Mouse (Mus musculus): ENCODE results near the gene Ror2.

The Ror2 gene

DNA sequence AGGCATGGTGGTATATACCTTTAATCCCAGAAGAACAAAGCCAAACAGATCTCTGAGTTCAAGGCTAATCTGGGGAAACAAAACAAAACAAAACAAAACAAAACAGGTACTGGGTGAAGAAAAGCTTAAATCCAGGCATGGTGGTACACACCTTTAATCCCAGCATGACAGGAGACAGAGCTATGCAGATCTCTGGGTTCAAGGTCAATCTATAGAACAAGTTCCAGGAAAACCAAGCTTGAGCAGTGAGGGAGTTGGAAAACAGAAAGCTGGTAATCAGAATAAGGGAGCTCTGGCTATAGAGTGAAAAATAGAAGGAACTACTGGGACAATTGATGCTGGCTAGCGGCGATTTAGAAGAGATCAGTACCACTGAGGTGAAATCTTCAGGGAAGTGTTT is 145.6 kb downstream of the Ror2 start:
- DNase-seq (ENCODE audit: low spot score in 2 of 2), result no peak

DNA sequence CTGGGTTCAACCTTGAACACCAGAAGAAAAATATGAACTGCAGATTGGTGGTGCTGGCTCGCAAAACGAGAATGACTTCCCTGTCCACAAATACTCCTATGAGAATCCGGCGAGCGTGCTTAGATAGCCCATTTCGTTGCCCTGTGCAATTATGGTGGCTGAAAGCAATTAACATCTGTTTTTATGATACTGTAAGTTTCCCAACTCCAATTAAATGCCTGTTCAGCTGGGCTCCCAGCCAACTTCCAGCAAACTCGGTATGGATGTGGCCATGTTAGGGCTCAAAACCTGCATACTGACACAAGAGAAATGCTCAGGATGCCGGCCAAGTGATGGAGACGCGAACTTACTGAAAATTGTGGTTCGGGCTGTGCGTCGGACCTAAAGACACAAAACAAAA is 155.4 kb downstream of the Ror2 start:
- DNase-seq (ENCODE audit: low spot score in 2 of 2), result no peak

DNA sequence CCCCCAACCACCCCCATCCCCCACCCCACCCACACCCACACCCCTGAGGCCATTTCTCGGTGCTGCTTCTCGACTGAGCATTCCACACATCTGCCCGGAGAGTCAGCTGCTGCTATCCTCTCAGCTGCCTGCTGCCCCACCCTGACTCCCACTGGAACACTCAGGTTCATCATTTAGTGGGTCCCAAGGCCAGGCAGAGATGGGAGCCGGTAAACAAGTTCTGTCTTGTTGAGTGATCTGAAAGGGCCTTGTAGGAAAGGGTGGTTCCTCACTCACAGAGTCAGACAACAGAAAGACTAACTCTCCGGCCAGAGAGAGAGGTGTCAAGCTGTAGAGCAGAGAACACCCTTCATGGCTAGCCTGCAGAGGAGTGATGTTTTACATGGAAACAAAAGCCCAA is 155.9 kb downstream of the Ror2 start:
- DNase-seq (ENCODE audit: low spot score in 2 of 2), result no peak

DNA sequence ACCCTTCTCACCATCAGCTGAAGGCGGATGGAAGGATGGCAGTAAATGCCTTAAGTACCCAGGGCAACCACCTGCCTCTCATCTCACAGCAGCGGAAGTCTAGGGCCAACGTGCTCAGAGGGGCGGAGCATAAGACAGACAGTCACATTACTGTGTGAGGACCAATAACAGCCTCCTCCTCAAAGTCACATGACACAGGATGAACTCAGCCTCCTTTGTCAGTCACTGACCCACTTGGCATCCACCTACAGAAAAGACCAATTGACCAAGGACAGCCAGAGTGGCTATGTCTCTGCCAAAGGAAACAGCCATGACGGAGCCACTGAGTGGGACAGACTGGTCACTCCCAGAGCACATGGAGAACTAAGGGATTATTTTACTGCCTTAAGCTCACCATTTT is 160.3 kb downstream of the Ror2 start:
- DNase-seq (ENCODE audit: low spot score in 2 of 2), result no peak

GRCm38 (mm10) chr13:53122085-53122484 is 163.8 kb downstream of the Ror2 start:
- no peak for DNase-seq (ENCODE audit: low spot score in 2 of 2)

DNA sequence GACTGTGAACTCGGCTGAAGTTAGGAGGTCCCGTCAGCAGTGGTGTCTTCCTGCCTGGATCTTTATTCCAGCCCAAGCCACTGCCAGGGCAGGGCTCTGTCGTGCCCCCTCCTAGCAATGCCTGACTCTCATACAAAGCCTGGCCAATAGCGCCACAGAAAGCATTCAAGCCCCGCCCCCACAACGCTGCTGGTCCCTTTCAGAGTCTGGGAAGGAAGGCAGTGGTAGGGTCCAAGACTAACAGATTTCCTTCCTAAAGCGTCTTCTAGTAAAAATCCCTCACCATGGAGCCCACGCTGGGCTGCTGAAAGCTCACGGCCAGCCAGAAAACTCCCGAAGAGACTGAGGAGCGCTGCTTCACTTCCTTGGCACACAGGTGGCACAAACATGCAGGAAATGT is 165.0 kb downstream of the Ror2 start:
- DNase-seq (ENCODE audit: low spot score in 2 of 2), result no peak

- DNase-seq (ENCODE audit: low spot score in 2 of 2), result peak; percentile 85 to 86
Measured at GRCm38 (mm10) chr13:53119586-53120426, 166.1 kb downstream of the Ror2 start.

DNA sequence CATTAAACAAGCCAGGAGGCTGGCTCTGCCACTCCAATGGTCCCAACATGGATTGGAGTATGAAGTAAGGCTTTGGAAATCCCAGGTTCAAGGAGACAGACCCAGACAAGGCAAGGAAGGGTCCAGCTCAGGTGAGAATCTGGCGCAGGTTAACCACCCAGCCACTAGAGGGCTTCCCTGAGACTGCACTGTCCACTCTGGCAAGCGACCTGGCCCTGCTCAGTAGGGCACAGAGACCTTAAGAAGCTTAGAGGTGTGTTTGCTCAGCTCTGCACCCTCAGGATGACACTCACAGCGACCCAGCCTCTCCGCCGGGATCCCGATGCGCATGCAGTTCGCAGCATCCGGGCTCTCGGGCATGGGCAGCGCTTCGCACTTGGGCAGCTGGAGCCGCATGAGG is 167.5 kb downstream of the Ror2 start:
- no peak for DNase-seq (ENCODE audit: low spot score in 2 of 2)

GRCm38 (mm10) chr13:53117921-53118320 is 168.0 kb downstream of the Ror2 start:
- no peak for DNase-seq (ENCODE audit: low spot score in 2 of 2)

- DNase-seq (ENCODE audit: low spot score in 2 of 2), result no peak
Measured at GRCm38 (mm10) chr13:53110249-53110578, 175.7 kb downstream of the Ror2 start.

- DNase-seq (ENCODE audit: low spot score in 2 of 2), result peak; percentile 95
Measured at GRCm38 (mm10) chr13:53109560-53110248, 176.2 kb downstream of the Ror2 start.

DNA sequence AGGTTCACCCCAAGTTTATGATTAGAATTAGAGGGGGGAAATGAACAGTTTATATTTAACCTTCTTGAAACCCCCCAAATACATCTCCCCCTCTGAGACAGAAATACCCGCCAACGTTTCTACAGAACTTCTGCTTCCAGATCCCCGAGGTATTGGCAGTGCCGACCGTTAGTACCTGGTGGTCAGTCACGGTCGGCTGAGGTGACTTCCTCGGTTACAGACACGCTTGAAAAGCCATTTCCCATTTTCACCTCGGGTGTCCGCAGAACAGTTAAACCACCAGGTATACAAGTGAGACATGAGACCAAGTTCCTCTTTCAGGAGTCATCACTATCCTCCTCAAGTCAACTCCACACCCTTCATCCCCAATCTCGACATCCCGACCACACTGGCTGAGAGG is 179.2 kb downstream of the Ror2 start:
- no peak for DNase-seq (ENCODE audit: low spot score in 2 of 2)

DNA sequence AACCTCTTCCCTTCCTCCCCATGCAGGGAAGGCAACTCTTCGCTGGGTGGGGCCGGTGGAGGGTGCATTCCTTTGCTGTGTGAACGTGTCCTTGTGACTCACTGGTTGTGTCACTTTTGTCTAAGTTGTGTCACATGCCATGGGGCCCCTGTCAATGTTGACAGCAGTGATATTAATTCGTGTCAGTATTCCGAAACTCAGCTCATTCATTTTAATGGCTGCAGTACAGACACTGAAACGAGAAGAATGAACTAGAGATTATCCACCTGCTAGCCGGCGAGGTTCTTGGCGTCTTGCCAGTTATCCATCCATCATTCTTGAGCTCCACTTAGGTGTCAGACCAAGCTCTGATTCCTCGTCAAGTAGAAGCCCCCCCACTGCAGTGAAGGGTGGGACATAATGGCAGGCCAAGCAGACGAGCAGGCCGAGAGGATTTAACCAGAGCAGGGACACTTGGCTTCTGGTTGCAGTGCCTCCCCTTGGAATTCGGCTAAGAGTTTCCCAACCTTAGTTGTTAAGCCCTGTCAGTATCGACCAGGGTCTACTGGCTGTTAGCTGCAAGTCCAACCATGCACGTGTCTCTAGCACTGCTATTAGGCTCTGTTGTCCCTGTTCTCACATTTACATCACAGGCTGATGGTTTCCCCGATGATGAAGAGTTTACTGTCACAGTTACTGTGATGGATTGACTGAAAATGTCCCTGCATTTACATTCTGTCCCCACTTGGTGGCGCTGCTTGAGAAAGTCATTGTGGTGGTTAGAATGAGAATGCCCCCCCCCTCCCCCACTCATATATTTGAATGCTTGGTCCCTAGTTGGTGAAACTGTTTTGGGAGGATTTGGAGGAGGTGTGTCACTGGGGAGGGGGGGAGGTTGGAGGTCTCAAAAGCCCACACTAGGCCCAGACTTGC is 185.9 kb downstream of the Ror2 start:
- DNase-seq (ENCODE audit: low spot score in 2 of 2), result no peak

GRCm38 (mm10) chr13:53096615-53097014 is 189.3 kb downstream of the Ror2 start:
- DNase-seq (ENCODE audit: low spot score in 2 of 2), result peak; percentile 74 to 75

DNA sequence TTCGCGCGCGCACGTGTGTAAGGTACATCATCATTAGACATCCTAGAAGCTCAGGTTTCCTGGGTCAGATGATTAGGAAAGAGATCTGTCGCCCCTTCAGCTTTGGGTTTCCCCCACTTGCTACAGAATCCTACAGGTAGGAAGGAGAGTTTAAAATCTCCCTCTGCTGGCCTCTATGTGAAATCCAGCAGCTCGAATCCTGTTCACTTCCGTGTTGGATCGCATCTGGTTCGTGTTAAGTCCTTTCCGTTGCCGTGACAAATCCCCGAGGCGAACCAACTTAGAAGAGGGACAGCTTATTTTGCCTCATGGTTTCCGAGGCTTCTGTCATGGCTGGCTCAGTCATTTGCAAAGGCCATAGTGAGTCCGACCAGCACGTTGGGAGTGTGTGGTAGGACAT is 190.7 kb downstream of the Ror2 start:
- no peak for DNase-seq (ENCODE audit: low spot score in 2 of 2)

GRCm38 (mm10) chr13:53094658-53095057 is 191.3 kb downstream of the Ror2 start:
- no peak for DNase-seq (ENCODE audit: low spot score in 2 of 2)

- no peak for DNase-seq (ENCODE audit: low spot score in 2 of 2)
Measured at GRCm38 (mm10) chr13:53093407-53093806, 192.5 kb downstream of the Ror2 start.

GRCm38 (mm10) chr13:53086552-53087282 is 199.2 kb downstream of the Ror2 start:
- peak in 1 of 2 experiments; percentile 15 for DNase-seq (ENCODE audit: low spot score in 2 of 2)

DNA sequence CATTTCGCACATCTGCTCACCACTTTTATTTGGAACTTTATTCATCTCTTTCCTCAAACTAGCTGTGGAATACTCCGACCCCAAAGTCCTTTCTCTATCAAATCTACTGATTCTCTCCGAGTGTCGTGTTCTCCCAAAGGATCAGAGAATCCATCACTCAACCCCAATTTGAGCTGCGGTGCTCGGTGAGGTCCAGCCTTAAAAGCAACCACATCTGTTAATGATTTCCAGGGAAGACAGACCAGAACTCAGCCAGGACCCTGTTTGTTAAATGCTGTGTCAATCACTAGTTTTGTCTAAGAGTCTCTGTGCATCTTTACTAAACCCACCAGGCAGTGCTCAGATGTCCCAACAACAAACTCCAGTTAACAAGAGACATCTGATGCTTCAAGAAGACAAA is 204.1 kb downstream of the Ror2 start:
- DNase-seq (ENCODE audit: low spot score in 2 of 2), result no peak

GRCm38 (mm10) chr13:53077732-53078345 is 208.1 kb downstream of the Ror2 start:
- no peak for DNase-seq (ENCODE audit: low spot score in 2 of 2)

- no peak for DNase-seq (ENCODE audit: low spot score in 2 of 2)
Measured at GRCm38 (mm10) chr13:53075006-53075405, 210.9 kb downstream of the Ror2 start.

Data from frontal cortex, postnatal 36 days (tissue).